Mouse (Mus musculus) spleen, adult 2 months (tissue): ENCODE data around the gene Hao1. TPM values are rescaled to one million over a fixed set of nuclear protein-coding genes. Genes with fewer than 3 reads are reported as not detected.

Experiments used
- DNase-seq, 2 experiments: peaks; one replicate each; pipeline versions ENCODE4 v3.0.0 to v3.0.0-alpha.2; 2012 to 2021; ENCODE audit warnings: low spot score in 2 of 2, low read depth in 1 of 2
- H3K27ac ChIP-seq: fragments of 200-500 bp; 2 replicates; pipeline ENCODE4 v1.5.1; 2012; ENCODE audit warnings: low read length, inconsistent platforms; ENCODE audit not compliant: insufficient read depth
- H3K27me3 ChIP-seq: fragments of 200-500 bp; 2 replicates; pipeline ENCODE4 v1.6.1; 2012; ENCODE audit warnings: mild to moderate bottlenecking, moderate library complexity, low read length, inconsistent platforms; ENCODE audit not compliant: control insufficient read depth, insufficient read depth
- H3K36me3 ChIP-seq: fragments of 200-500 bp; 2 replicates; pipeline ENCODE4 v1.6.1; 2012; ENCODE audit warnings: mild to moderate bottlenecking, low read length, inconsistent platforms; ENCODE audit not compliant: control insufficient read depth, insufficient read depth
- H3K4me1 ChIP-seq: fragments of 200-500 bp; 2 replicates; pipeline ENCODE4 v1.6.1; 2011; ENCODE audit warnings: inconsistent platforms; ENCODE audit not compliant: control insufficient read depth, insufficient read depth, insufficient read length
- H3K4me3 ChIP-seq: fragments of 200-500 bp; 2 replicates; pipeline ENCODE4 v1.5.1; 2011; ENCODE audit warnings: mild to moderate bottlenecking, inconsistent platforms; ENCODE audit not compliant: insufficient read depth, insufficient read length; ENCODE audit errors: extremely low read depth
- CTCF ChIP-seq: fragments of 200-500 bp; IDR thresholded peaks from 2 replicates; pipeline ENCODE4 v1.5.1; 2011; ENCODE audit warnings: mild to moderate bottlenecking, inconsistent platforms; ENCODE audit not compliant: insufficient read depth, insufficient read length, insufficient replicate concordance; ENCODE audit errors: extremely low read depth
- POLR2A ChIP-seq: fragments of 200-500 bp; IDR thresholded peaks from 2 replicates; pipeline ENCODE4 v1.6.1; 2011; ENCODE audit warnings: low read depth, low read length, inconsistent platforms
- WGBS: fragments of 180-500 bp; shearing (Covaris S2); methylation state at CpG from one replicate; pipeline ENCODE4 v1.1.7; 2018; 5-methylcytosine and 5-hydroxymethylcytosine counted together
- polyA plus RNA-seq: library from polyadenylated mRNA; depleted of rRNA; stranded (reverse); fragments of >200 nt; gene quantifications from 2 replicates; pipeline ENCODE4 v1.2.3, GENCODE M21; 2012

Hao1 gene
- polyA plus RNA-seq, 1 experiment, result not detected

DNA sequence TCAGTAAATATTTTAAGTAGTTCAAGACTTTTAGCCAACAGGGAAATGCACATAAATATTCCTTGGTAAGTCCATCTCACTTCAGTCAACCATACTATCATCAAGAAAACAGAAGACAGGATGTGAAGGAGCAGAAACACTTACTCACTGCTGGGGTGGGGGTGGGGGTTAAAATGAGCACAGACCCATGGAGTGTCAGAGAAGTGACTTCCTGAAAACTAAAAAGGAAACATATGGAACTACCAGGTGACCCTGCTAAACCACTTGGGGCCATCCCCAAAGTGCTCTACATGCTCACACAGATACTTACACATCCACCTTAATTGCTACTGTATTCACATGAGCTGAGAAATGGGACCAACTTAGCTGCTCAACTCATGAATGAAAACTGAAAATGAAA lies 36.1 kb downstream of the Hao1 start:
- Histone ChIP-seq H3K4me3 (no peak overlapping the region), H3K27ac (no peak overlapping the region), H3K36me3 (no peaks in the 10 kb centered on the region), H3K27me3 (no peaks in the 10 kb centered on the region), H3K4me1 (no peaks in the 10 kb centered on the region)
- TF ChIP-seq CTCF (no peak), POLR2A (no peak)
- DNase-seq, result no peak

- Histone ChIP-seq H3K27ac (no peak overlapping the region), H3K27me3 (no peaks in the 10 kb centered on the region), H3K36me3 (no peaks in the 10 kb centered on the region), H3K4me1 (no peaks in the 10 kb centered on the region), H3K4me3 (no peak overlapping the region)
- no peak for DNase-seq
- 79% methylated on average over 3 of the region's 3 CpGs for WGBS
- TF ChIP-seq POLR2A (no peak), CTCF (no peak)
Measured at GRCm38 (mm10) chr2:134499777-134500176, 54.4 kb downstream of the Hao1 start.

DNA sequence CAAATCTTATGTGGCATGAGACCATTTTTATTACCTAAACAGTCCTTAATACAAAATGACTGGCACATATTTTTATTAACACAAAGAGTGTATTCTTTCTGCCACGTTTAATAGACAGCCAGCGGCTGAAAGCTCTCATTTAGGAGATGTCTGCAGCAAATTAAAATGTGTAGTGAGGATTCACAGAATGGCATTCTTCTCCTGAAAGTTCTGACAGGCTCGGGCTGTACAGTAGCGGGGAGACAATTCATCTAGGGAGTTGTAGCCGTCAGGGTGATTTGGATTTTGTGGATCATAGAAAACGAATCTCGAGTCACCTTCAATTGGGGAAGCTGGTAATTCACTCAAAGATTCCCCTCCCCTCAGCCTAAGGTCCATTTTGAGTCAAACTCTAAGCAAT lies 55.7 kb downstream of the Hao1 start:
- H3K27ac ChIP-seq, result no peak overlapping the region
- H3K27me3 ChIP-seq, result no peaks in the 10 kb centered on the region

GRCm38 (mm10) chr2:134488671-134489070 lies 65.5 kb downstream of the Hao1 start:
- no peak for DNase-seq
- no peaks in the 10 kb centered on the region for H3K36me3 ChIP-seq
- H3K4me1 ChIP-seq, result no peaks in the 10 kb centered on the region
- no peak overlapping the region for H3K4me3 ChIP-seq
- H3K27me3 ChIP-seq, result no peaks in the 10 kb centered on the region
- 92% methylated on average over 6 of the region's 6 CpGs for WGBS
- TF ChIP-seq CTCF, result no peak
- no peak for TF ChIP-seq POLR2A
- no peak overlapping the region for H3K27ac ChIP-seq

More for the DNA sequence above, 55.7 kb downstream of the Hao1 start:
- WGBS, result 81% methylated on average over 7 of the region's 7 CpGs
- Histone ChIP-seq H3K4me3 (no peak overlapping the region), H3K4me1 (no peaks in the 10 kb centered on the region), H3K36me3 (no peaks in the 10 kb centered on the region)
- no peak for TF ChIP-seq POLR2A
- TF ChIP-seq CTCF, result no peak
- DNase-seq, result no peak

GRCm38 (mm10) chr2:134486055-134486834 lies 67.9 kb downstream of the Hao1 start:
- TF ChIP-seq CTCF, result no peak
- no peak for TF ChIP-seq POLR2A
- Histone ChIP-seq H3K27me3 (no peaks in the 10 kb centered on the region), H3K4me3 (no peak overlapping the region; the same call in 1 of the 2 replicates), H3K4me1 (no peaks in the 10 kb centered on the region), H3K27ac (no peak overlapping the region), H3K36me3 (no peaks in the 10 kb centered on the region)
- WGBS, result 71% methylated on average over 11 of the region's 11 CpGs
- DNase-seq, result no peak

DNA sequence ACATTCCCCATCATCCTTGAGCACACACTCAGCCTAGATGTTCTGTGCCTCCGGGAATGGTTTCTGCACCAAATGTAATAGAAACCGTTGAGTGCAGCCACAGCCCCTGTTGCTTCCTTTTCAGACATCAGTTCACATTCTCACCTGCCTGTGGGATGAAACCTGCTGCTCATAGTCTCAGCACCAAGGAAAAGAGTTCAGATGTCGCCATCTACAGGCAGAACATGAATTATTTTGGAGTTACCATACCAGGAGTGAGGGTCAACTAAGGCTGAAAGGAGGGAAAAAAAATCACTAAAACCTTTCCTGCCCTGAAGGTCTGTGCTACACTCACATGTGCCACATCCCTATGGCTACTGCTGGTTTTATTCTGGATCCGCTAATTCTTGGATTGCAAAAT lies 71.5 kb downstream of the Hao1 start:
- H3K4me1 ChIP-seq, result no peaks in the 10 kb centered on the region
- H3K27ac ChIP-seq, result no peak overlapping the region
- H3K27me3 ChIP-seq, result no peaks in the 10 kb centered on the region
- no peaks in the 10 kb centered on the region for H3K36me3 ChIP-seq
- no peak for DNase-seq
- TF ChIP-seq CTCF (no peak), POLR2A (no peak)
- H3K4me3 ChIP-seq, result no peak overlapping the region
- WGBS, result 35% methylated on average over 4 of the region's 4 CpGs

DNA sequence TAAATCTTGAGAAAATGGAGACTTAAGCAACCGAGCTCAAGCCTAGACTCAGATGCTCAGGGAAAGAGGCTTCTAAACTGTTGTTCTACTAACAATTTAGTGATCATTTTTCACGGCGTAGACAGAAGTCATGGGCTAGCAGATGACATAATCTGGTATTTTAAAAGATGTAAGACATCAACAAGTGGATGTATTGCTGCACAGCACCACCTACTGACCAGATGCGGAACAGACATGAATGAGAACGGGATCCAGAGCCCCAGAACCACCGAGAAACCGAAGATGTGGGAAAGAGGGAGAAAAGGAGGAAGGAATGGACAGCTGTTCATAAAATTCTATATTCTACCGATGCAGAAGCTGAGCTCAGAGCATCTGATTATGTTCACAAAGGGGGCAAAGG lies 72.4 kb downstream of the Hao1 start:
- DNase-seq, result no peak
- WGBS, result 7% methylated on average over 8 of the region's 8 CpGs
- Histone ChIP-seq H3K4me3 (no peak overlapping the region), H3K36me3 (no peaks in the 10 kb centered on the region), H3K27me3 (no peaks in the 10 kb centered on the region), H3K4me1 (no peaks in the 10 kb centered on the region), H3K27ac (no peak overlapping the region)
- TF ChIP-seq CTCF (peak; percentile 32; the same call in 1 of the 2 replicates), POLR2A (no peak)
